In the genomic region with DNA sequence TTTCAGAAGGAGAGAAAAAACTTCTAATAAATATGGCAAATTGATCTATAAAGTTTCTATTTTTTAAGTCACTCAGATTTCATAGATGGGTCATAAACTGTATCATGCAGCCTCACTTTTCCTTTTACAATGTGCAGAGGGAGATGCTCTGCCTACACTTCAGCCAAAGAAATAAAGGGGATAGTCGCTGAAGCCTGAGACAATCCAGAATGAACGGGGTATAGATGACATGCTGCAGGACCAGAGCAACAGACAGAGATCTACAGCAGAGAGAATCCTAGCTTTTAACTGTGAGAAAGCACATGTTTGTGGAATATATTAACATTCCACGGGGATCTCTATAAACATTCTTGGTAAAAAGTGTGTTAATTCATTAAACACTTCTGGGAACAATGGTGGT, we compare ENCODE assay signal across 30 mouse cellular contexts.
"Had no signal": no experiment of that assay in that cellular context is flagged by ENCODE, and none has a peak within 500 bp of the region (broad histone marks: within the 10 kb centered on the region; RNA-seq: fewer than 3 reads in every experiment).

No protein-coding gene starts in this region.

- ATAC-seq: liver, embryonic 12.5 days; liver, postnatal 0 days; lung, postnatal 0 days; midbrain, embryonic 13.5 days; midbrain, embryonic 15.5 days; midbrain, embryonic 16.5 days had no signal

- H3K36me3 ChIP-seq: limb, embryonic 12.5 days; limb, embryonic 15.5 days; liver, embryonic 12.5 days; liver, embryonic 13.5 days; liver, embryonic 15.5 days; lung, embryonic 15.5 days; midbrain, embryonic 10.5 days; midbrain, embryonic 12.5 days; midbrain, embryonic 13.5 days; midbrain, embryonic 15.5 days; neural tube, embryonic 12.5 days had no signal

- H3K27me3 ChIP-seq: limb, embryonic 12.5 days; limb, embryonic 15.5 days; liver, embryonic 12.5 days; liver, embryonic 13.5 days; liver, embryonic 15.5 days; lung, embryonic 15.5 days; megakaryocyte, embryonic 14.5 days; midbrain, embryonic 12.5 days; midbrain, embryonic 13.5 days; midbrain, embryonic 15.5 days; neural tube, embryonic 12.5 days had no signal

- H3K4me3 ChIP-seq: limb, embryonic 12.5 days; limb, embryonic 15.5 days; liver, embryonic 12.5 days; liver, embryonic 13.5 days; liver, embryonic 15.5 days; lung, embryonic 15.5 days; megakaryocyte, embryonic 14.5 days; midbrain, embryonic 10.5 days; midbrain, embryonic 12.5 days; midbrain, embryonic 13.5 days; midbrain, embryonic 15.5 days; myocyte; neural tube, embryonic 12.5 days had no signal

- H3K27ac ChIP-seq: limb, embryonic 12.5 days; limb, embryonic 15.5 days; liver, embryonic 12.5 days; liver, embryonic 13.5 days; liver, embryonic 14.5 days; liver, embryonic 15.5 days; lung, embryonic 15.5 days; macrophage; midbrain, embryonic 10.5 days; midbrain, embryonic 12.5 days; midbrain, embryonic 13.5 days; midbrain, embryonic 15.5 days; neural tube, embryonic 12.5 days had no signal

- H3K4me2 ChIP-seq: limb, embryonic 12.5 days; limb, embryonic 15.5 days; liver, embryonic 11.5 days; liver, embryonic 12.5 days; liver, embryonic 13.5 days; liver, embryonic 15.5 days; lung, embryonic 14.5 days; lung, embryonic 15.5 days; midbrain, embryonic 11.5 days; midbrain, embryonic 12.5 days; midbrain, embryonic 13.5 days; midbrain, embryonic 15.5 days; neural tube, embryonic 12.5 days had no signal

- H3K4me1 ChIP-seq: limb, embryonic 15.5 days; liver, embryonic 12.5 days; liver, embryonic 13.5 days; liver, embryonic 15.5 days; lung, embryonic 15.5 days; megakaryocyte, embryonic 14.5 days; midbrain, embryonic 10.5 days; midbrain, embryonic 12.5 days; midbrain, embryonic 13.5 days; midbrain, embryonic 15.5 days; neural tube, embryonic 12.5 days had no signal

- DNase-seq: left cerebral cortex, postnatal 4 days; liver; liver, embryonic 13.5 days; liver, postnatal 0 days; lung, adult 18-20 months; lung, adult 2 months; lung, embryonic 14.5 days; lung, postnatal 10 days; lung, postnatal 14 days; lung, postnatal 36 days; lung, postnatal 4 days; midbrain, embryonic 14.5 days had no signal

- H3K9ac ChIP-seq: limb, embryonic 12.5 days; limb, embryonic 15.5 days; liver, embryonic 12.5 days; liver, embryonic 13.5 days; liver, embryonic 14.5 days; liver, embryonic 15.5 days; liver, postnatal 0 days; lung, embryonic 14.5 days; lung, embryonic 15.5 days; midbrain, embryonic 12.5 days; midbrain, embryonic 13.5 days; midbrain, embryonic 15.5 days; neural tube, embryonic 12.5 days had no signal

- H3K9me3 ChIP-seq: limb, embryonic 12.5 days; limb, embryonic 15.5 days; liver, embryonic 12.5 days; liver, embryonic 13.5 days; liver, embryonic 15.5 days; lung, embryonic 15.5 days; megakaryocyte, embryonic 14.5 days; midbrain, embryonic 10.5 days; midbrain, embryonic 12.5 days; midbrain, embryonic 13.5 days; midbrain, embryonic 15.5 days; neural tube, embryonic 12.5 days had no signal
